Mouse (Mus musculus) left cerebral cortex, adult 18-20 months (tissue): ENCODE data around the gene Cnr2. TPM values are rescaled to one million over a fixed set of nuclear protein-coding genes. Genes with fewer than 3 reads are reported as not detected.

Source experiments
- DNase-seq, 2 experiments: peaks; one replicate each; pipeline ENCODE4 v3.0.0; 2021 to 2022; ENCODE audit warnings: low spot score in 2 of 2, mixed read lengths in 1 of 2
- total RNA-seq, 2 experiments: library from RNA; stranded (reverse); gene quantifications; 2 replicates each; pipeline ENCODE4 v1.2.3; 2021

The Cnr2 gene
- total RNA-seq, 2 experiments from 2014 or later, result not detected

GRCm38 (mm10) chr4:135875991-135876582 is 19.1 kb upstream of the Cnr2 start:
- DNase-seq, result no peak

- DNase-seq, result peak; percentile 68 to 75
Measured at GRCm38 (mm10) chr4:135876583-135877020, 18.6 kb upstream of the Cnr2 start.

- DNase-seq, result peak; percentile 22 to 29
Measured at GRCm38 (mm10) chr4:135877742-135878141, 17.5 kb upstream of the Cnr2 start.

GRCm38 (mm10) chr4:135879021-135879420 is 16.2 kb upstream of the Cnr2 start:
- DNase-seq, result no peak

GRCm38 (mm10) chr4:135880018-135880417 is 15.2 kb upstream of the Cnr2 start:
- DNase-seq, result no peak

- DNase-seq, result no peak
Measured at GRCm38 (mm10) chr4:135880576-135880975, 14.6 kb upstream of the Cnr2 start.

- no peak for DNase-seq
Measured at GRCm38 (mm10) chr4:135882023-135882422, 13.2 kb upstream of the Cnr2 start.

- no peak for DNase-seq
Measured at GRCm38 (mm10) chr4:135883401-135883851, 11.8 kb upstream of the Cnr2 start.

GRCm38 (mm10) chr4:135883881-135884516 is 11.2 kb upstream of the Cnr2 start:
- DNase-seq, result no peak

- DNase-seq, result no peak
Measured at GRCm38 (mm10) chr4:135884531-135884930, 10.7 kb upstream of the Cnr2 start.

- DNase-seq, result no peak
Measured at GRCm38 (mm10) chr4:135885676-135886075, 9.5 kb upstream of the Cnr2 start.

- DNase-seq, result no peak
Measured at GRCm38 (mm10) chr4:135886184-135886583, 9.0 kb upstream of the Cnr2 start.

- no peak for DNase-seq
Measured at GRCm38 (mm10) chr4:135888448-135889057, 6.6 kb upstream of the Cnr2 start.

- DNase-seq, result no peak
Measured at GRCm38 (mm10) chr4:135889146-135889883, 5.9 kb upstream of the Cnr2 start.

- peak; percentile 61 to 78 for DNase-seq
Measured at GRCm38 (mm10) chr4:135889884-135890283, 5.3 kb upstream of the Cnr2 start.

GRCm38 (mm10) chr4:135891539-135891938 is 3.7 kb upstream of the Cnr2 start:
- no peak for DNase-seq

GRCm38 (mm10) chr4:135892884-135893283 is 2.3 kb upstream of the Cnr2 start:
- DNase-seq, result no peak

- no peak for DNase-seq
Measured at GRCm38 (mm10) chr4:135896157-135896556, 963 bp downstream of the Cnr2 start.

GRCm38 (mm10) chr4:135898380-135899049 is 3.3 kb downstream of the Cnr2 start:
- DNase-seq, result no peak

- DNase-seq, result no peak
Measured at GRCm38 (mm10) chr4:135899050-135899448, 3.9 kb downstream of the Cnr2 start.

GRCm38 (mm10) chr4:135900008-135900407 is 4.8 kb downstream of the Cnr2 start:
- DNase-seq, result no peak
